Mouse (Mus musculus): ENCODE results near the gene Rbpj. TPM values are rescaled to one million over a fixed set of nuclear protein-coding genes. Genes with fewer than 3 reads are reported as not detected.

The Rbpj gene
- total and polyA plus RNA-seq, 3 experiments = 40.5 to 62.8 (median 61.3) TPM

GRCm38 (mm10) chr5:53697794-53698193 lies 231.8 kb downstream of the Rbpj start:
- no peak for TF ChIP-seq ZC3H11A (IDR thresholded peaks at IDR 0.05; ENCODE audit: low read depth, low read length)
- no peaks in the 10 kb centered on the region for H3K27me3 ChIP-seq (replicated peaks)
- no peak overlapping the region for H3K27ac ChIP-seq (ENCODE audit: insufficient read depth, low read depth)
- no peaks in the 10 kb centered on the region for H3K36me3 ChIP-seq (replicated peaks in 1 of 2; ENCODE audit: control insufficient read depth in 1 of 2, insufficient read depth in 1 of 2, low read length in 1 of 2)
- no peaks in the 10 kb centered on the region for H3K9me3 ChIP-seq (replicated peaks; ENCODE audit: low read length)
- dilution Hi-C loops (cut with MboI; ENCODE audit: extremely low pct_ligation_motif_present, extremely low pct_unique_long_range_greater_than_20kb, low sequenced_read_pairs) (no loop called here), in situ Hi-C loops (cut with MboI; ENCODE audit: low pct_ligation_motif_present, low pct_unique_long_range_greater_than_20kb, low sequenced_read_pairs) (loop anchor here (25.0 kb wide), 1 partner anchor 415 kb away; no protein-coding TSS in a partner anchor)
- no peak for DNase-seq (ENCODE audit: extremely low read depth)
- H3K9ac ChIP-seq (ENCODE audit: insufficient read depth, low read depth) = no peak overlapping the region
- no peaks in the 10 kb centered on the region for H3K4me1 ChIP-seq (ENCODE audit: control insufficient read depth in 1 of 2, insufficient read depth in 2 of 2)
- no peak overlapping the region for H3K4me3 ChIP-seq (replicated peaks in 1 of 3; ENCODE audit: low read depth in 2 of 3, low read length in 2 of 3, poor library complexity in 1 of 3)
- no peaks in the 10 kb centered on the region for H3K79me2 ChIP-seq (replicated peaks; ENCODE audit: control insufficient read depth, extremely low read depth, insufficient read depth, poor library complexity, severe bottlenecking)
- no peak overlapping the region for H3K4me2 ChIP-seq (ENCODE audit: insufficient read depth, low read depth, poor library complexity, severe bottlenecking)

GRCm38 (mm10) chr5:53702686-53703085 lies 236.7 kb downstream of the Rbpj start:
- TF ChIP-seq GABPA (IDR thresholded peaks at IDR 0.05; ENCODE audit: insufficient replicate concordance, low read depth, low read length) = no peak
- no peak for TF ChIP-seq MXI1 (IDR thresholded peaks at IDR 0.05; ENCODE audit: low read depth, low read length)
- no peak for TF ChIP-seq MAZ (IDR thresholded peaks at IDR 0.05; ENCODE audit: low read depth, low read length)
- no peak for TF ChIP-seq CHD1 (IDR thresholded peaks at IDR 0.05; ENCODE audit: low read depth, low read length)
- TF ChIP-seq IRF4 (IDR thresholded peaks at IDR 0.05; ENCODE audit: low read depth, low read length) = no peak
- TF ChIP-seq NRF1 (IDR thresholded peaks at IDR 0.05; ENCODE audit: low read depth, low read length) = no peak
- no peak for TF ChIP-seq HCFC1 (IDR thresholded peaks at IDR 0.05; ENCODE audit: low read depth, low read length)
- H3K4me3 ChIP-seq (replicated peaks in 1 of 3; ENCODE audit: low read depth in 2 of 3, low read length in 2 of 3, poor library complexity in 1 of 3) = no peak overlapping the region
- DNase-seq (ENCODE audit: extremely low read depth) = no peak
- dilution Hi-C loops (cut with MboI; ENCODE audit: extremely low pct_ligation_motif_present, extremely low pct_unique_long_range_greater_than_20kb, low sequenced_read_pairs) (no loop called here), in situ Hi-C loops (cut with MboI; ENCODE audit: low pct_ligation_motif_present, low pct_unique_long_range_greater_than_20kb, low sequenced_read_pairs) (no loop called here)
- no peaks in the 10 kb centered on the region for H3K36me3 ChIP-seq (replicated peaks in 1 of 2; ENCODE audit: control insufficient read depth in 1 of 2, insufficient read depth in 1 of 2, low read length in 1 of 2)
- no peaks in the 10 kb centered on the region for H3K9me3 ChIP-seq (replicated peaks; ENCODE audit: low read length)
- H3K27me3 ChIP-seq (replicated peaks) = no peaks in the 10 kb centered on the region
- H3K79me2 ChIP-seq (replicated peaks; ENCODE audit: control insufficient read depth, extremely low read depth, insufficient read depth, poor library complexity, severe bottlenecking) = no peaks in the 10 kb centered on the region
- H3K4me1 ChIP-seq (ENCODE audit: control insufficient read depth in 1 of 2, insufficient read depth in 2 of 2) = peaks cover 6 to 12% of the 10 kb centered on the region in 2 experiments
- H3K9ac ChIP-seq (ENCODE audit: insufficient read depth, low read depth) = no peak overlapping the region
- no peak overlapping the region for H3K27ac ChIP-seq (ENCODE audit: insufficient read depth, low read depth)
- no peak overlapping the region for H3K4me2 ChIP-seq (ENCODE audit: insufficient read depth, low read depth, poor library complexity, severe bottlenecking)

Other genes with a start within 250 kb of the Rbpj start
- gene Smim20, start 199.1 kb upstream of the Rbpj start, total RNA-seq (2012; rRNA removed) = 54.3 and 55.3 TPM in 2 replicates
- gene Smim20, start 199.1 kb upstream of the Rbpj start, total RNA-seq (2014; rRNA removed) = 93.0 and 93.5 TPM in 2 replicates
- gene Smim20, start 199.1 kb upstream of the Rbpj start, polyA plus RNA-seq (2012; ENCODE audit: insufficient read length, low read depth) = 52.1 and 75.7 TPM in 2 replicates
- not detected in 2 replicates for gene Cckar, start 241.6 kb downstream of the Rbpj start, total RNA-seq (2012; rRNA removed)
- gene Cckar, start 241.6 kb downstream of the Rbpj start, total RNA-seq (2014; rRNA removed) = not detected in 2 replicates
- not detected in 2 replicates for gene Cckar, start 241.6 kb downstream of the Rbpj start, polyA plus RNA-seq (2012; ENCODE audit: insufficient read length, low read depth)